Mouse (Mus musculus) testis, adult 2 months (tissue): ENCODE results near the gene 4932414N04Rik.

Experiments
- CTCF ChIP-seq: fragments of 200-500 bp; IDR thresholded peaks from 2 replicates; pipeline ENCODE4 v1.5.1; 2012; ENCODE audit warnings: low read depth, mild to moderate bottlenecking, inconsistent platforms, low read length, moderate library complexity; ENCODE audit not compliant: control insufficient read depth, insufficient read depth, insufficient replicate concordance
- POLR2A ChIP-seq: fragments of 200-500 bp; IDR thresholded peaks from 2 replicates; pipeline ENCODE4 v1.6.1; 2012; ENCODE audit warnings: low read depth, mild to moderate bottlenecking, inconsistent platforms, low read length, moderate library complexity; ENCODE audit not compliant: control insufficient read depth

GRCm38 (mm10) chr2:68756793-68757192 is 100.5 kb downstream of the 4932414N04Rik start:
- no peak for TF ChIP-seq POLR2A
- TF ChIP-seq CTCF = no peak; the same call in 1 of the 2 replicates
